In genomic region chr9:77579827-77580226, GRCm38 (mm10) we compare ENCODE assay signal across 17 mouse cellular contexts. TPM values are rescaled to one million over a fixed set of nuclear protein-coding genes. Genes with fewer than 3 reads are reported as not detected.
DNase-seq lines count a peak whose midpoint lies in the region; ATAC-seq and TF ChIP-seq lines count a peak whose summit lies in the region.
"Had no signal": no experiment of that assay in that cellular context is flagged by ENCODE, and none has a peak within 500 bp of the region (broad histone marks: within the 10 kb centered on the region; RNA-seq: fewer than 3 reads in every experiment).

No protein-coding gene starts in this region.

- no peak for ATAC-seq in heart, postnatal 0 days (ENCODE audit: insufficient read depth, low read depth)
- ATAC-seq in liver, embryonic 14.5 days (ENCODE audit: insufficient read depth) = no peak

- H3K4me1 ChIP-seq in heart, postnatal 0 days (ENCODE audit: control insufficient read depth, insufficient read depth) = 0 out of 2 replicates have a peak, but pooled peaks cover 3% of the 10 kb centered on the region
- no peaks in the 10 kb centered on the region for H3K4me1 ChIP-seq in liver, embryonic 14.5 days (replicated peaks; ENCODE audit: control insufficient read depth in 2 of 2, insufficient read depth in 2 of 2, low read length in 1 of 2)
- H3K4me1 ChIP-seq in CH12.LX (ENCODE audit: control insufficient read depth in 1 of 2, insufficient read depth in 2 of 2) = peaks cover 13 to 39% of the 10 kb centered on the region in 2 experiments
- H3K4me1 ChIP-seq: embryonic facial prominence, embryonic 12.5 days; forebrain, embryonic 12.5 days; limb, embryonic 15.5 days; midbrain, embryonic 12.5 days; stomach, embryonic 15.5 days had no signal

- H3K27ac ChIP-seq in heart, postnatal 0 days (ENCODE audit: low read depth) = no peak overlapping the region
- no peak overlapping the region for H3K27ac ChIP-seq in liver, embryonic 14.5 days
- H3K27ac ChIP-seq in CH12.LX (ENCODE audit: insufficient read depth, low read depth) = no peak overlapping the region
- H3K27ac ChIP-seq: embryonic facial prominence, embryonic 12.5 days; forebrain, embryonic 12.5 days; heart, embryonic 15.5 days; limb, embryonic 15.5 days; midbrain, embryonic 12.5 days; stomach, embryonic 15.5 days had no signal

- 60% methylated on average over 3 of the region's 3 CpGs for WGBS in heart, postnatal 0 days
- 43% methylated on average over 3 of the region's 3 CpGs for WGBS in liver, embryonic 14.5 days (ENCODE audit: insufficient replicate concordance)

- in situ Hi-C loops in CH12.LX (cut with MboI; ENCODE audit: low pct_ligation_motif_present, low pct_unique_long_range_greater_than_20kb, low sequenced_read_pairs) = no loop called here

- H3K9ac ChIP-seq in heart, postnatal 0 days (replicated peaks; ENCODE audit: low read depth, low read length) = no peak overlapping the region
- H3K9ac ChIP-seq in liver, embryonic 14.5 days (replicated peaks) = no peak overlapping the region
- H3K9ac ChIP-seq in CH12.LX (ENCODE audit: insufficient read depth, low read depth) = no peak overlapping the region
- H3K9ac ChIP-seq: embryonic facial prominence, embryonic 12.5 days; forebrain, embryonic 12.5 days; heart, embryonic 15.5 days; limb, embryonic 15.5 days; midbrain, embryonic 12.5 days; stomach, embryonic 15.5 days had no signal

- H3K27me3 ChIP-seq in heart, postnatal 0 days (ENCODE audit: control insufficient read depth, insufficient read depth, low read length) = no peaks in the 10 kb centered on the region
- H3K27me3 ChIP-seq in liver, embryonic 14.5 days (ENCODE audit: control insufficient read depth, insufficient read depth, low read length) = no peaks in the 10 kb centered on the region
- H3K27me3 ChIP-seq in CH12.LX (replicated peaks) = no peaks in the 10 kb centered on the region
- H3K27me3 ChIP-seq: embryonic facial prominence, embryonic 12.5 days; heart, embryonic 15.5 days; limb, embryonic 15.5 days; midbrain, embryonic 12.5 days; stomach, embryonic 15.5 days had no signal

- DNase-seq in heart, postnatal 0 days (ENCODE audit: low spot score) = no peak
- DNase-seq in heart, postnatal 14 days = no peak
- no peak for DNase-seq in liver, embryonic 14.5 days (ENCODE audit: low read depth in 3 of 3, low spot score in 3 of 3)
- DNase-seq in liver (no peak), CH12.LX (ENCODE audit: extremely low read depth) (no peak)
- peak; percentile 5 for DNase-seq in induced T-regulatory cell, adult 2 months (ENCODE audit: low read depth)
- no peak for DNase-seq in adrenal gland, postnatal 10 days
- no peak for DNase-seq in adrenal gland, postnatal 14 days
- DNase-seq: cerebellum, adult 9-10 months; gastrocnemius, postnatal 25 days; layer of hippocampus, postnatal 36 days had no signal

- no peaks in the 10 kb centered on the region for H3K79me2 ChIP-seq in CH12.LX (replicated peaks; ENCODE audit: control insufficient read depth, extremely low read depth, insufficient read depth, poor library complexity, severe bottlenecking)

- intact Hi-C loops in heart, postnatal 14 days (cut with DNase I) = no loop called here

- H3K4me3 ChIP-seq in heart, postnatal 0 days (ENCODE audit: low read depth, low read length) = no peak overlapping the region
- H3K4me3 ChIP-seq in liver, embryonic 14.5 days (ENCODE audit: insufficient read depth in 1 of 2, low read depth in 2 of 2, low read length in 2 of 2) = no peak overlapping the region
- H3K4me3 ChIP-seq in CH12.LX (replicated peaks in 1 of 3; ENCODE audit: low read depth in 2 of 3, low read length in 2 of 3, poor library complexity in 1 of 3) = no peak overlapping the region
- H3K4me3 ChIP-seq: embryonic facial prominence, embryonic 12.5 days; forebrain, embryonic 12.5 days; heart, embryonic 15.5 days; limb, embryonic 15.5 days; midbrain, embryonic 12.5 days; stomach, embryonic 15.5 days had no signal

- peak; percentile 32; the same call in 1 of the 2 replicates for TF ChIP-seq CTCF in heart, postnatal 0 days (IDR thresholded peaks at IDR 0.05; ENCODE audit: low read depth)
- TF ChIP-seq CTCF in liver, embryonic 14.5 days (IDR thresholded peaks at IDR 0.05; ENCODE audit: low read depth) = peak; percentile 53
- peak in 1 of 2 experiments; percentile 67; a peak in 2 of 4 replicates for TF ChIP-seq CTCF in CH12.LX (conservative IDR thresholded peaks at IDR 0.05 in 1 of 2, IDR thresholded peaks at IDR 0.05 in 1 of 2; ENCODE audit: low read depth in 2 of 2, low read length in 2 of 2)

- dilution Hi-C loops in CH12.LX (cut with MboI; ENCODE audit: extremely low pct_ligation_motif_present, extremely low pct_unique_long_range_greater_than_20kb, low sequenced_read_pairs) = no loop called here

- TF ChIP-seq RAD21 in CH12.LX (IDR thresholded peaks at IDR 0.05; ENCODE audit: low read depth, low read length) = peak; percentile 78

- no peak overlapping the region for H3K4me2 ChIP-seq in heart, postnatal 0 days (ENCODE audit: low read depth, low read length)
- H3K4me2 ChIP-seq in liver, embryonic 14.5 days (ENCODE audit: low read depth) = no peak overlapping the region
- no peak overlapping the region for H3K4me2 ChIP-seq in CH12.LX (ENCODE audit: insufficient read depth, low read depth, poor library complexity, severe bottlenecking)
- H3K4me2 ChIP-seq: embryonic facial prominence, embryonic 12.5 days; forebrain, embryonic 12.5 days; heart, embryonic 15.5 days; limb, embryonic 15.5 days; midbrain, embryonic 12.5 days; stomach, embryonic 15.5 days had no signal

- H3K9me3 ChIP-seq in heart, postnatal 0 days (replicated peaks; ENCODE audit: control insufficient read depth, low read length) = no peaks in the 10 kb centered on the region
- H3K9me3 ChIP-seq in liver, embryonic 14.5 days (ENCODE audit: control insufficient read depth, low read length) = no peaks in the 10 kb centered on the region
- peaks cover 10% of the 10 kb centered on the region for H3K9me3 ChIP-seq in CH12.LX (replicated peaks; ENCODE audit: low read length)
- H3K9me3 ChIP-seq: embryonic facial prominence, embryonic 12.5 days; forebrain, embryonic 12.5 days; heart, embryonic 15.5 days; limb, embryonic 15.5 days; midbrain, embryonic 12.5 days; stomach, embryonic 15.5 days had no signal

- no peak for TF ChIP-seq POLR2A in CH12.LX (IDR thresholded peaks at IDR 0.05; ENCODE audit: low read depth, low read length)

- no peaks in the 10 kb centered on the region for H3K36me3 ChIP-seq in heart, postnatal 0 days (replicated peaks; ENCODE audit: control insufficient read depth, insufficient read depth, low read length)
- H3K36me3 ChIP-seq in liver, embryonic 14.5 days (replicated peaks; ENCODE audit: control insufficient read depth, insufficient read depth, low read depth) = no peaks in the 10 kb centered on the region
- H3K36me3 ChIP-seq in CH12.LX (replicated peaks in 1 of 2; ENCODE audit: control insufficient read depth in 1 of 2, insufficient read depth in 1 of 2, low read length in 1 of 2) = no peaks in the 10 kb centered on the region
- H3K36me3 ChIP-seq: embryonic facial prominence, embryonic 12.5 days; forebrain, embryonic 12.5 days; heart, embryonic 15.5 days; limb, embryonic 15.5 days; midbrain, embryonic 12.5 days; stomach, embryonic 15.5 days had no signal

- TF ChIP-seq EP300 in heart, postnatal 0 days (IDR thresholded peaks at IDR 0.05; ENCODE audit: low read depth) = no peak
- no peak for TF ChIP-seq EP300 in liver, embryonic 14.5 days (IDR thresholded peaks at IDR 0.05; ENCODE audit: low read depth)
- TF ChIP-seq EP300 in CH12.LX (IDR thresholded peaks at IDR 0.05; ENCODE audit: low read length) = no peak

TF ChIP-seq in CH12.LX, 34 proteins besides CTCF, POLR2A, EP300 and RAD21:
- TF ChIP-seq MXI1 (IDR thresholded peaks at IDR 0.05; ENCODE audit: low read depth, low read length) (no peak), CHD1 (IDR thresholded peaks at IDR 0.05; ENCODE audit: low read depth, low read length) (no peak), MYC (IDR thresholded peaks at IDR 0.05; ENCODE audit: low read depth, low read length) (peak; percentile 76), ZNF384 (IDR thresholded peaks at IDR 0.05; ENCODE audit: low read depth, low read length) (no peak), UBTF (IDR thresholded peaks at IDR 0.05; ENCODE audit: low read depth, low read length) (no peak), MAX (IDR thresholded peaks at IDR 0.05; ENCODE audit: low read length) (no peak), SMC3 (IDR thresholded peaks at IDR 0.05; ENCODE audit: low read depth, low read length) (peak; percentile 67), ZKSCAN1 (IDR thresholded peaks at IDR 0.05; ENCODE audit: borderline replicate concordance, low read depth, low read length) (no peak), ELF1 (IDR thresholded peaks at IDR 0.05; ENCODE audit: low read depth, low read length) (no peak), BHLHE40 (IDR thresholded peaks at IDR 0.05; ENCODE audit: low read depth, low read length) (no peak), ZC3H11A (IDR thresholded peaks at IDR 0.05; ENCODE audit: low read depth, low read length) (peak; percentile 15; the same call in 1 of the 2 replicates), TCF12 (IDR thresholded peaks at IDR 0.05; ENCODE audit: low read depth, low read length) (no peak), MEF2A (IDR thresholded peaks at IDR 0.05; ENCODE audit: borderline replicate concordance, low read depth, low read length) (no peak)

RNA-seq across cellular contexts. Expression of gene Lrrc1, which starts 35.2 kb away (rescaled TPM):
- 43.8 and 70.3 TPM in 2 replicates for total RNA-seq in heart, postnatal 0 days (2014; rRNA removed; ENCODE audit: low replicate concordance)
- polyA plus RNA-seq in heart, postnatal 0 days (2015; fragmentation: Nextera tagmentation; extraction: Ambion mirVana) = 14.7 and 17.7 TPM in 2 replicates
- total RNA-seq in heart, postnatal 14 days (2021) = 10 to 100 TPM; 18.7 to 19.9 TPM
- 2.3 and 3.2 TPM in 2 replicates for polyA plus RNA-seq in liver, embryonic 14.5 days (2012; rRNA removed)
- 2.9 and 3.1 TPM in 2 replicates for polyA plus RNA-seq in liver, embryonic 14.5 days (2014; fragmentation: Nextera tagmentation; extraction: Ambion mirVana)
- total RNA-seq in CH12.LX (2012; rRNA removed) (12.5 and 15.4 TPM in 2 replicates), CH12.LX (2014; rRNA removed) (15.7 and 15.8 TPM in 2 replicates)
- polyA plus RNA-seq in CH12.LX (2012; ENCODE audit: insufficient read length, low read depth) = 14.9 and 15.8 TPM in 2 replicates
- total RNA-seq in adrenal gland, postnatal 10 days (2021) = 10 to 100 TPM; 10.8 to 14.6 TPM
- 11.3 and 16.6 TPM in 2 replicates for total RNA-seq in adrenal gland, postnatal 14 days (2021)

RNA-seq across cellular contexts. Expression of gene Klhl31, which starts 56.5 kb away (rescaled TPM):
- 75.3 and 80.7 TPM in 2 replicates for total RNA-seq in heart, postnatal 0 days (2014; rRNA removed; ENCODE audit: low replicate concordance)
- 66.8 TPM in 2 replicates for polyA plus RNA-seq in heart, postnatal 0 days (2015; fragmentation: Nextera tagmentation; extraction: Ambion mirVana)
- 100 to 1,000 TPM; 123 to 134 TPM for total RNA-seq in heart, postnatal 14 days (2021)
- polyA plus RNA-seq in liver, embryonic 14.5 days (2012; rRNA removed) = under 0.01 and 0.01 TPM in 2 replicates
- not detected in 2 replicates for polyA plus RNA-seq in liver, embryonic 14.5 days (2014; fragmentation: Nextera tagmentation; extraction: Ambion mirVana)
- not detected in 2 replicates for total RNA-seq in CH12.LX (2012; rRNA removed)
- not detected in 2 replicates for total RNA-seq in CH12.LX (2014; rRNA removed)
- not detected in 2 replicates for polyA plus RNA-seq in CH12.LX (2012; ENCODE audit: insufficient read length, low read depth)
- total RNA-seq in adrenal gland, postnatal 10 days (2021) = 10 to 100 TPM in 1 of 2 experiments, 1 to 10 TPM in 1; 6.7 to 19.3 TPM
- 0.04 TPM in 1 of 2 replicates, not detected in the other for total RNA-seq in adrenal gland, postnatal 14 days (2021)
